Mouse (Mus musculus) adipocyte (in vitro differentiated cells): ENCODE results near the gene Pram1.
A peak's percentile ranks its signal among the peaks of the same experiment; 100 is the strongest.
"Not testable (repeated sequence)": the region's sequence is repeated elsewhere in the genome, so short reads cannot be mapped to it uniquely, and the experiment has no call there.

ENCODE experiments used
- DNase-seq: peaks from one replicate; pipeline ENCODE4 v3.0.0-alpha.2; 2016; ENCODE audit warnings: low spot score

Gene Pram1

DNA sequence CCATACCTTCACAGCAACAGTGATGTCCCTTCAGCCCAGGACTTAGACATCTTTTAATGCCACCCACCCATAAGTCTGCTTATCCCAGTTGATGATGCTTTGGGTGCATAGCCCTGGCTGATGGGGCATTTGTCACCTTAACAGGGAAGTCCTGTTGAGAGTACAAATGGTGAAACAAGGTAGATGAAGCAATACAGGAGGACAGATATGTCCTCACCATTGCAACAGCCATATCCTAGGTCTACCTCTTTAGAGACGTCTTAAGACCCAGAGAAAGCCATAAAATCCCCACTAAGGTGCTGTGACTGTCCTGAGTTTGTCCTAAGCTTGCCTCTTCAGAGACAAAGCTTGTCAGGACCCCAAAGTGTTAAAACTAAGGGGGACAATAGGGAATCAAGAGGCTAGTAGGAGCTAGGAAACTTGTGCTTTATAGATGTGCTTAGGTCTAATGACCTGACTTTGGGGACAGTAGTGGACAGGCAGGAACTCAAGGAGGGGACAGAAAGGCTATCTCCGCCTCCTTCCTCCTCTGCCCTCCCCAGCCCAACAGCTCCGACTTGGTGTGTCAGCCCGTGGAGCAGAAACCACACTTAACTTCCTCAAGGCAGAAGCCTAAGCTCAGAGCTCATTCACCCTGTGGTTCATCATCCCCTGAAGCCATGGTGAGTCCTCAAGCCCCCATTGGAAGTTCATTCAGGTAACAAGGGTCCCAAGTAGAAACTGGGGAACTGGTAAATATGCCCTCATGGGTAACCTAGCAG lies at the start of gene Pram1:
Gene Pram1, plus strand, starts transcription at position 541 of the 761 bp plus-strand sequence.
- no peak for DNase-seq

DNA sequence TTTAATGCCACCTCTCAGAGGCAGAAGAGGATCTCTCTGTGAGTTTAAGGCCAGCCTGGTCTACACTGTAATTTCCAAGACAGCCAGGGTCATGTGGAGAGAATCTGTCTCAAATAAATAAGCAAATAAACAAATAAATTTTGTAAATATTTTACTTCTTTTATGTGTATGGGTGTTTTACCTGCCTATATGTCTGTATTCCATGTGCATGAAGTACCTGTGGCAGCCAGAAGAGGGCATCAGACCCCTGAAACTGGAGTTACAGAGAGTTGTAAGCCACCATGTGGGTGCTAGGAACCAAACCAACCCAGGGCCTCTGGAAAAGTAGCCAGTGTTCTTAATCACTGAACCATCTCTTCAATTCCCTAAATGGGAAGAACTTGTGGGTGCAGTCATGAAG lies 40.6 kb upstream of the Pram1 start:
- DNase-seq: no peak

DNA sequence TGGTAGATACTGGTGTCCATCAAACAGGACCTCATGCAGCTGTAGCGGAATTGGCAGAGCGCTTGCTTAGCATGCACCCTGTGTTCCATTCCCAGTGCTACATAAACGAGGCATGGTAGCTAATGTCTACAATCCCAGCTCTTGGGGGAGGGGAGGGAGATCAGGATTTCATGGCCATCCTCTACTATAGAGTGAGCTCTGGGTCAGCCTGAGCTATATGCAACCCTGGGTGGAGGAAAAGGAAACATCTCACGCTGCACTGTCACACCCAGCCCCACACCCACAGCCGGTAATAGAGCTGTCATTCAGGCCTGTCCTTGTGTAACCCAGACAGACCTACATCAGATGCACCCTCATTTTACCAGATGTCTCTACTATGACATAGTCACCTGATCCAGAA lies 39.4 kb upstream of the Pram1 start:
- no peak for DNase-seq

DNA sequence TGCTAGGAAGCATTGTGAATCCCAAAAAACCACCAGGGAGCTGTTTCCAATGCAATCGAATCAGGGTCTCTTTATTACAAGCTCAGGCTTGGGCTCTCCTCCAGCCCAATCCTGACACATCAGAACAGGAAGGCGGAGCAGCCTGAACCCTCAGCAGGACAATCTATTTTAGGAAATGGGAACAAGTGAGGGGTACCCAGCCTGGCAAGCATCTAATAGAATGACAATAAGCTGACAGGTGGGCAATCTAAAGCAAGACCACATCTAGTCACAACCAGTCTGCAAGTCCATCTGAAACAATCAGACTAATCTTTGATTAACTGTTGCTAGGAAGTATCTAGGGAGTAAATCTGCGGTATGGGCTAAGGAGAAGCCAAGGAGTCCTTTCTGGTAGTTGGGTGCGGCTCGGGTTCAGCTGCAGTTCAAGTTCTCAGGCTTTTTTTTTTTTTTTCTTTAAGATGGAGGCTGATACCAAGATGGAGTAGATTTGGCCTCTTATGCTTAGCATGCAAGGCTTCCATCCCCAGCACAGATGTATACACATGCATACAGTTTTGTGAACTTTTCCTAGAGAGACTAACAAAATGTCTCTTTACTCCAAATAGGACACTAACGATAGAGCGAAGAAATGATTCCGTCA lies 37.9 kb upstream of the Pram1 start:
- DNase-seq: no peak

DNA sequence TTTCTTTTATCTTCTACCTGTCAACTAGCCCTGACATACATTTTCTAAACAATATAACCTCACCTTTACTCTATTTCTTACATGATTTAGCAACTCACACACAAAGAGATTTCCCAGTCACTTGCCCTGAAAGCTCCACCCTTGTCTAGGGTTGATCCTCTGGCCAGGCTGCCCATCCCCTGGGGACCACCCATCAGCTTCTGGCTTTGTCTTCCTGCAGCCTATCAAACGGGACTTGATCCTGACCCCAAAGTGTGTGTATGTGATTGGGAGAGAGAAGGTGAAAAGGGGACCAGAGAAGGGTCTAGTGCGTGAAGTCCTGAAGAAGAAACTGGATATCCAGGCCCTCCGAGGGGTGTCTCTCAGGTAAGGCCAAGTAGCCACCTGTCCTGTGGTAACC lies 37.0 kb upstream of the Pram1 start:
- DNase-seq: no peak

DNA sequence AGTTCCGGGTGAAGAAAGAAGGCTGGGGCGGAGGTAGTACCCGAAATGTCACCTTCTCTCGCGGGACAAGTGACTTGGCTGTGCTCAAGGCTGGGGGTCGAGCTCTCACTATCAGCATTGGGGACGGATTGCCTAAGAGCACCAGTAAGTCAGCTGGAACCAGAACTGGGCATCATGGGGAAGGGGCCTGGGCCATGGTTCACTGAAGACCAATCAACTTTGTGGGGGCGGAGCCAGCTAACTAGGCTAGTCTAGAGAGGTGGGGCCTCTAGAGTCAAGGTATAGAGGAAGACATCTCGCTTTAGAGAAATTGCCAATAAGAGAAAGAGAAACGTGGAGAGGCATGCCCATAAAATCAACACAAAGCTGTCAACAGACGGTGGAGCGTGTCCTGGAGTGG lies 35.9 kb upstream of the Pram1 start:
- no peak for DNase-seq

DNA sequence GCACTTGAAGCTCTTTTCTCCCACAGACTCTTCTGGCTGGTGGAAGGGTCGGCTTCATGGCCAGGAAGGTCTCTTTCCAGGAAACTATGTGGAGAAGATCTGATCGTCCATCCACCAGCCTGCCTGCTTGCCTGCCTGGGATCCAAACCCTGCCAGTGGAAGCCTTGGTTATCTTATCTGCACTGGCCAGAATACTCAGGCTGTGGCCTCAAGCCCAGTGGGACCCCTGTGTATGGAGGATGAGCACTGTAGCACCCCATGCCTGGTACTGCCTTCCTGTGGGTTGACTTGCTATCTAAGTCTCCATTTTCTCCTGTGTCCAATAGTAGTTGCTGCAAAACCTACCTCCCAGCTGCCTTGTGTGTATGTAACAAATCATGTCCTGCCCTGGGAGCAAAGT lies 30.6 kb upstream of the Pram1 start:
- DNase-seq: no peak

DNA sequence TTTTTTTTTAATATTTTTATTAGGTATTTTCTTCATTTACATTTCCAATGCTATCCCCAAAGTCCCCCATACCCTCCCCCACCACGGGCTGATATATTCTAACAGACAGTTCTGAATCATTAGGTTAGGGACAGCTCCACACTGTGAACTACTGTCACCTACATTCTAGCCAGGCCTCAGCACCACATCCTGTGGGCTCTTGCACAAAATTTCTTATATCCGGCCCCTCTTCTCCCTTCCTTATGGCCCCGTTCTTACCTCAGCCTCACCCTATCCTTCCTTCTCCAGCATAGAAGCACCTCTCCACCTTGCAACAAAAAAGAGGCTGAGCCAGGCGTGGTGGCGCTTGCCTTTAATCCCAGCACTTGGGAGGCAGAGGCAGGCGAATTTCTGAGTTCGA lies 27.3 kb upstream of the Pram1 start:
- DNase-seq: no peak

DNA sequence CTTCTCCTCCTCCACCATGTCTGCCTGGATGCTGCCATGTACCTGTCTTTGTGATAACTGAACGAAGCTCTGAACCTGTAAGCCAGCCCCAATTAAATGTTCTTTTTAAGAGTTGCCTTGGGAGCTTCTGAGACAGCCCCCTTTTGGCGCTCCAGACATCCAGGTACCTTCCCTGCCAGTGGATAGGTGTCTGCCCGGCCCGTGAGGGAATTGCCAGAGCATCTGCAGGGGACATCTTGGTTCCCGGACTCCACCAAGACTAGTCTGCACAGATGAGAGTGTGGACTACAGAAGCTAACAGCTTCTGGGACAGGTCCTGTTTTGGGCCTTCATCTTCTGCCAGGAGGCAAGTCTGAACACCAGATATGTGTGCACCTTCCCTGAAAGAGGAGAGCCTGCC lies 24.1 kb upstream of the Pram1 start:
- DNase-seq: not testable (repeated sequence)

DNA sequence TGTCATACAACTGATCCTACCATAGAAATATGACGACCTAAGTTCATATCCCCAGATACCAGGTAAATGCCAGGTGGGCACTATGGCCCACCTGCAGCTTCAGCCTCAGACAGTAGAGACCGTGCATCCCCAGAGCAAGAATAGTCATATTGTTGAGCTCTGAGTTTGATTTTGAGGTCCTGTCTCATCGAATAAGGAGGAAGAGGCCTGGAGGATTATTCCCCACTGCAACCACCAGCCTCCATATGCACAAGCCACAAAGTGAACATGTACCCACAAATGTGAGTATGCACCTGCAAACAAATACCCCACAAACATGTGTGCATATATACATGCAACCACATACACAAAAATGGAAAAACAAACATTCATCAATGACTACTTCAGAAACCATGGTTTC lies 10.6 kb upstream of the Pram1 start:
- DNase-seq: no peak

DNA sequence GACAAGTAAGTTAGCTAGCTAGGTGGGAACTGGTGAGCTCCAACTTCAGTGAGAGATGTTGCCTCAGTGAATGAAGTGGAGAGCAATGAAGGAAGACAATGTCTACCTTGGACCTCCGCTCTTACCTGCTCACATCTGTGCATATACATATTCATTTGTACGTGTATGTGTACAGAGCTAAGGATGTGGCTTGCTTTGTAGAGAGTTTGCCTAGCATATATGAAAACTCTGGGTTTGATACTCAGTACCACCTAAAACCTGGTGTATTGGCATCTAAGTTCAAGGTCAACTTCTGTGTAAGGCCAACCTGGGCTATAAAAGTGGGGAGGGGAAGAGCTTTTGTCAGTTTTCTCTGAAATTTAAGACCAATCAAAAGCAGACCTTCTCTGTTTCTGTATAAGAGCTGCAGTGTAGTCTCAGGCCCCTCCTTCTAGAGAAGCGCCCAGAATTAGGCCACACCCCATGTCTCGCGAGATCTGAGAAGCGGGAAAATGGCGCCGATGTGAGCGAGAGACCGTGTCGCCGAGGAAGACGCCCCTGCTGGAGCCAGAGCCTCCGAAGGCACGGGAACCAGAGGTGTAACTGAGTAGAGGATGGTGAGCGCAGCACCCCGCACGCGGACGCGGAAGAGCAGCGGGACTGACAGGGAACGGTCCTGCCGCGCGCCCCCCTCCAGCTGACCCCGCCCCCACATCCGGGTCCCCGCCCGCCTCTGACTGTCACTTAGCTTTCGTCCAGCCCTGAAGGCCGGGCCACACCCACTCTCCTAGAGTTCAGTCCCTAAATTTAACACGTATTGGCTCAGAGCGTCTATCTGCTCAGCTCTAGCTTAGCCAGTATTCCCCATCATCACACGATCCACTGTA lies 9.0 kb upstream of the Pram1 start, which contains the start of gene Zfp414:
Gene Zfp414, plus strand, starts transcription at position 470 of the 866 bp plus-strand sequence.
- peak; percentile 98 for DNase-seq

DNA sequence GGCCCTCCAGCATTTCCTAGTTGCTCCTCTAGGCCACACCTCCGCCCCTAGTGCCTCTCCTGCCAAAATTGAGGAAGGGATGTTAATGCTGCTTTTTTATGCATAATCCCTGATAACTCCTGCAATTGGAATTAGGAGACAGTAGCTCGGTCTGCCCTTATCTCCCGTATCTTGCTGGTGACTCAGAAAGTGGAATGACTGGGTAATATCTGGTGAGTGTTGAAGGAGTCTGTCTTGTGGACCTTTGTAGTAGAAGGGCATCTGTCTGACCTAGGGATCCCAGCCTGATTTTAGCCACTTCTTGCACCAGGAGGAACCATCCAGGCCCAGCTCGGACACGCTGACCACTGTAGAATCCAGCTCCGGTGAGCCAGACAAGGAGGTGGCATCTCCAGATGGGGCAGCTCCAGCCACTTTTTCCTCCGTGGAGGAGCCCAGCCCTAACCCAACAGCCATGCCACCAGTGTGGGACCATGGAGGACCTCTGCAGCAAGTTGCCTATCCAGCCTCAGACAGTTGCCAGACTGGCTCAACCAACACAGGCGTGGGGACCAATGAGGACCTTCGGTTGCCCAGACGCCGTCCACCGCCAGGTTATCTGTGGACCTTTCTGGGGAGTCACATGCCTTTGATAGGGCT lies 8.2 kb upstream of the Pram1 start:
- no peak for DNase-seq

DNA sequence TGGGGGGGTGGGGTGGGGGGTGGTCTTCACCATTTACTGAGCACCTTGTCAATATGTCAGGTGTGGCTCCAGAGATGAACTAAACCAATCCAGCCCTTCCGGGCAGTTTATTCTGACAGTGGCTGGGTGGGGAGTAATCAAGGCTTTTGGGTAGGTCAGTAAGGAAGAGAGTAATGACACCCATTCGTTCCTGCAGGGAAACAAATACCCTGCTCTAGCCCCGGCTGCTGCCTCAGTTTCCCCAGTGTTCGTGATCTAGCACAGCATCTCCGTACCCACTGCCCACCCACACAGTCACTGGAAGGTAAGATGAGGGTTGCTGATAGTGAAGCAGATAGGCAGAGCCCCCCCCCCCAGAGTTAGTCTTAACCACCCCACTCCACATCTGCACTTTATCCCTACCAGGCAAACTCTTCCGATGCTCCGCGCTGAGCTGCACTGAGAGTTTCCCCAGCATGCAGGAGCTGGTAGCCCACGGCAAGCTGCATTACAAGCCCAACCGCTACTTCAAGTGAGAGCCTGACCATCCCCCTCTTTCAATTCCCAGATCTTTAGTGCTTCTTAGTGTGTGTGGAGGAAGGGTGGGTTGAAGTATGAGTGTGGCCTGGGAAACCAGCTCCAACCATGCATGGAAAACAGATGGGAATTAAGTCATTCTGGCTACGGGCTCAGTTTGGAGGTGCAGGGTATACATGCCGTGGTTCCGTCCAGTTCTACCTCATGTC lies 7.5 kb upstream of the Pram1 start:
- DNase-seq: no peak

DNA sequence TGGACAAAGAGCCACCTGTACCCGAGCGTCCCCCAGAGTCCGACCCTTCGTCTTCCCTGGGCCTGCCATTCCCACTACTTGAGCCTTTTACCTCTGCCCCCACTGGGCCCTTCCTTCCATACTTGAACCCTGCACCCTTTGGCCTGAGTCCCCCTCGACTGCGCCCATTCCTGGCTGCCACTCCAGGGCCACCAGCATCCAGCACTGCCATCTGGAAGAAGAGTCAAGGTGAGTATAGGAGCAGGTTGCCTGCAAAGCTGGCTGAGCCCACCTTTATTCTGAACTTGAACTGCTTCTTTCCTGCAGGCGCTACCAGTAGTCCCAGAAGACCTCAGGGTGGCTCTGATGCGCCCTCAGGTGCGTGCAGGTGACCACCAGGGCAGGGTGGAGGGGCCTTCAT lies 6.6 kb upstream of the Pram1 start:
- DNase-seq: no peak

DNA sequence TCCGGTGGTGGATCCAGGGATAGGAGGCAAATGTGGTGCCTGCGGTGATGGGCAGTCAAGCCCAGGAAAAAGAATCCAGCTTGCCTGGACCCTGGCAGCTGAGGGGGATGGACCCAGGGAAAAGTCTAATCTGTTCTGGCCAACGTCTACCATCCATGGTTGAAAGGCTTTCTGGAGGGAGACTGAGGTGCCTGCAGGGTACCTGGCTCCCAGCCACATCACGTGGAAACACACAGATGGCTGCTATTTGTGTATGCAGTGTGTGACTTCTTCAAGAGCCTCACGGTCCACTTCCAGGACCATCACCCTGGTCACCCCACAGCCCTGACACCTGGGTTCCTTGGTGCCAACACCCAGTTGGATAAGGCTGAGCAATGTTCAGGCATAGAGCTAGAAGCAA lies 6.1 kb upstream of the Pram1 start:
- DNase-seq: no peak

DNA sequence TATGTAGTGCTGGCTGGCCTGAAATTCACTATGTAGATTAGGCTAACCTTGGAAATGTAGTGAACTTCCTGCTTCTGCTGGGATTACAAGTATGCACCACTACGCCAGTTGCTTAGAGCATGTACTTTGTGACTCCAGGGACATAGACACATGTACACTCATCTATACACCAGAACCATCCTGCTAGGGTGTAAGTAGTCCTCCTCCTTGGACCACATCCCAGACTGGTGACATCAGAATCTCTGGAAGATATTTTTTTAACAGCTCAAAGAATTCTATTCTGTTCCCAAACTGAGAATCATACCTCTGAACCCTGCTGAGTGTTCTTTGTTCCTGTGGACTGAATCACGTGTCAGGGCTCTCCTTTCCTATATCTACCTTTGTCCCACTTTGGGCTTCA lies 818 bp upstream of the Pram1 start:
- peak; percentile 69 for DNase-seq

DNA sequence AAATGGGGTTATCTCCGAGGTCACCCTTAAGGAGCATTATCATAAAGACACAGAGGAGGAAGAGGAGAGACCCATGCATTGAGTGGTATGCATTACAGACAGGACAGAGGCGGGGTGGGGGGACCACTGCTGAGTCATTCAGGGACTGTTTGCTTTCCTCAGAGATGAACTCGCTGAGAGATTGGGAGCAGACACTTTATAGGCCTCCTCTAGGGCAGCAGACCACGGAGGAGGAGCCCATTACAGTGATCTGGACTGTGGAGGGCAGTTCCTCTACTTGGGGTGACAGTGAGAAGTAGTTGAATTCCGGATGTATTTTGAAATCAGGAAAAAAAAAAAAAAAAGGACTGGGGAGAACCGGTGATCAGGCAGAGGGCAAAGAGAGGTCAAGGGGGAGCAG lies 1.9 kb downstream of the Pram1 start:
- no peak for DNase-seq

DNA sequence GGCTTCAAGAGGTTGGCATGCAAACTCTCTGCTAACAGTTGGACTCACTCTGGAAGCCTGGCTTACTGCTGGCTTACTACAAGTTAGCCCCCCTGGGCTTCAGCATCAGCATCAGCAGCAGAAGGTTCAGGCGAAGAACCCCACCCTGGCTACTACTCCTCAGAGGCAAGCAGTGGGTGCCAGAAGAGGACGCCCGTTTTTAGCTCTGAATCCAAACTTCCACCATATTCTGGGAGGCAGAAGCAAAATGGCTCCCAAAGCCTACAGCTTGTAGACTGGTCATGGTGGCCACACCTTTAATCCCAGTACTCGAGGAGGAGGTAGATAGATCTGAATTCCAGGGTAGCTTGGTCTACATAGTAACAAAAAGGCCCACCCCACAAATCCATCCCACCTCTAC lies 6.2 kb downstream of the Pram1 start:
- DNase-seq: no peak

DNA sequence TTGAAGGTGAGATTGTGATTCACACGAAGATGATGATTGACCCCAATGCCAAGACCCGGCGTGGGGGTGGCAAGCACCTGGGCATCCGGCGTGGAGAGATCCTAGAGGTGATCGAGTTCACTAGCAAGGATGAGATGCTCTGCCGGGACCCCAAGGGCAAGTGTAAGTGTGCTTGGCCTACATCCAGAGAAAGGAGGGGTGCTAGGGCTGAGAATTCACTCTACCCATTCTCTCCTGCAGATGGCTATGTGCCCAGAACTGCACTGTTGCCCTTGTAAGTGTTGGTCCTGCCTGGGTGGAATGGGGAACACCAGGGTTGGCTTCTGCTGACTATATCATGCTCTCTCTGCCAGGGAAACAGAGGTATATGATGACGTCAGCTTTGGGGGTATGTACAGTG lies 7.2 kb downstream of the Pram1 start:
- no peak for DNase-seq

DNA sequence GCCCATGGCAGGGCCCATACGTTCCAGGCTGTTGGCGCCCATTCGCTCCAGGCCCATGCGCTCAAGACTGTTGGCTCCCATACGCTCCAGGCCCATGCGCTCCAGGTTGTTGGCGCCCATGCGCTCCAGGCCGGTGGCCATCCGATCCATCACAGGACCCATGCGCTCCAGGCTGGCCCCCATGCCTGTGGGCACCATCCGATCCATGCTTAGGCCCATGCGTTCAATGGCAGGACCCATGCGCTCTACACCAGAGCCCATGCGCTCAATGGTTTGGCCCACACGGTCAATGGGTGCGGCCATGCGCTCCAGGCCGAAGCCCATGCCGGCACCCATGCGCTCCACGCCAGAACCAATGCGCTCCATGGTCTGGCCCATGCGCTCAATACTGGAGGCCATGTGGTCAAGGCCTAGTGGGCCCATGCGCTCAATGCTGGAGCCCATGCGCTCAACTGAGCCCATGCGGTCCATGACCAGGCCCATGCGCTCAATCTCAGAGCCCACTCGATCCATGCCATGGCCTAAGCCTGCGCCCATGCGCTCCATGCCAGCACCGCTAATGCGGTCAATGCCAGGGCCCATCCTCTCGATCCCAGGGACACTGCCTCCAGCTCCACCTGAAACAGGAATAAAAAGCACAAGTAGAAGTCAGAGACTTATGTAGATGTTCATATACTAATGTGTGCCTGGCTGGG lies 12.1 kb downstream of the Pram1 start:
- DNase-seq: no peak

DNA sequence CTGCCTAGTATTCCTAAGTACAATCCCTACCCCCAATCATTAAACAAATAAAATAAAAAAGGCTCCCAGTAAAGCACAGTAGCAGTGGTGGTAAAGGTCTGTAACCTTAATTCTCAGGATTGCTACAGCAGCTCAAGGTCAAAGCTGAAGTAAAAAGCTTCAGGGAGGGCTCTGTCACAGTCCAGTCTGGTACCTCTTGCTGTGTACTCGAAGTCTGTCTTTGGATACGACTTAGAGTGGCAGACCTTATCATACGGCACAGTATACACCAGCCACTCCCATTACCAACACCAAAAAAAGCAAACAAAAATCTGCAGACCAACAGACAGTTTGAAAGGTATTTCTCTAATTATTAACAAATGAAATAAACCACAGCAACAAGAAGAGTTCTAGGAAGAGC lies 29.0 kb downstream of the Pram1 start:
- no peak for DNase-seq
